Comparison of ENCODE assay signal across 12 mouse cellular contexts in the genomic region with DNA sequence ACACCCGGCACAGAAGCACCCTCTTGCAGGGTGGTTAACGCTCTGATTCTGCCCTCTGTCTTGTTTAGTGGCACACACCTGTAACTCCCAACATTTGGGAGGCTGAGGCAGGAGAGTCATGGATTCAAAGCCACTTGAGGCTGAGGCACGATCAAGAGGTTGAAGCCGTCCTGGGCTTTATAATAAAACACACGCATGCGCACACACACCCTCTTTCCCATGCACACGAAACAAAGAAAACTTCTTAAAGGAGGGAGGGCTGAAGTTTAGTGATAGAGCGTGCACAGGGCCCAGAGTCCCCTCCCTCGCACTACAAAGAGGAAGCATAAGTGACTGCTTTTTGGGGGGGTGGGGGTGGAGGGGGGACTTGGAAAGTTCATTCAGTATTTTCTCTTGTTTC. TPM values are rescaled to one million over a fixed set of nuclear protein-coding genes. Genes with fewer than 3 reads are reported as not detected.
DNase-seq lines count a peak whose midpoint lies in the region; ATAC-seq and TF ChIP-seq lines count a peak whose summit lies in the region.
"Had no signal": no experiment of that assay in that cellular context is flagged by ENCODE, and none has a peak within 500 bp of the region (broad histone marks: within the 10 kb centered on the region; RNA-seq: fewer than 3 reads in every experiment).

No protein-coding gene starts in this region.

- H3K4me2 ChIP-seq in stomach, embryonic 16.5 days (ENCODE audit: low read depth, low read length) = no peak overlapping the region
- H3K4me2 ChIP-seq: heart, embryonic 11.5 days; hindbrain, embryonic 12.5 days had no signal

- 63% methylated on average over 9 of the region's 9 CpGs for WGBS in stomach, embryonic 16.5 days

- no peaks in the 10 kb centered on the region for H3K27me3 ChIP-seq in ES-Bruce4 (ENCODE audit: control insufficient read depth, insufficient read depth, low read length, poor library complexity, severe bottlenecking)
- H3K27me3 ChIP-seq in stomach, embryonic 16.5 days (ENCODE audit: control insufficient read depth, insufficient read depth, low read length) = no peaks in the 10 kb centered on the region
- H3K27me3 ChIP-seq: hindbrain, embryonic 12.5 days had no signal

- H3K27ac ChIP-seq in ES-Bruce4 (ENCODE audit: insufficient read depth, low read length) = peak overlapping the region; percentile 74
- peak overlapping the region; percentile 46 for H3K27ac ChIP-seq in stomach, embryonic 16.5 days (ENCODE audit: low read length)
- H3K27ac ChIP-seq: hindbrain, embryonic 12.5 days had no signal

- no peak for TF ChIP-seq CTCF in ES-Bruce4 (IDR thresholded peaks at IDR 0.05; ENCODE audit: low read depth, low read length)

- H3K9ac ChIP-seq in ES-Bruce4 (ENCODE audit: low read depth, poor library complexity, severe bottlenecking) = no peak overlapping the region
- H3K9ac ChIP-seq in stomach, embryonic 16.5 days (ENCODE audit: low read length) = 0 out of 2 replicates have a peak overlapping the region, but pooled peaks have one; percentile 19
- H3K9ac ChIP-seq: hindbrain, embryonic 12.5 days had no signal

- H3K9me3 ChIP-seq in ES-Bruce4 (replicated peaks; ENCODE audit: control insufficient read depth, insufficient read depth, low read length, poor library complexity, severe bottlenecking) = no peaks in the 10 kb centered on the region
- no peaks in the 10 kb centered on the region for H3K9me3 ChIP-seq in stomach, embryonic 16.5 days (replicated peaks; ENCODE audit: control insufficient read depth, low read length)
- H3K9me3 ChIP-seq: hindbrain, embryonic 12.5 days had no signal

- DNase-seq in 416B (ENCODE audit: low read depth) = peak; percentile 36
- peak; percentile 40 for DNase-seq in induced T-regulatory cell, adult 2 months (ENCODE audit: low read depth)
- DNase-seq in yolk sac, embryonic 10.5 days (ENCODE audit: low spot score) = no peak
- no peak for DNase-seq in natural killer cell, adult 2 months (ENCODE audit: low spot score in 2 of 2)
- DNase-seq in kidney, postnatal 4 days = no peak
- DNase-seq: adrenal gland, adult 8-10 months; cerebellum, adult 2 months; kidney, postnatal 10 days had no signal

- TF ChIP-seq EP300 in ES-Bruce4 (IDR thresholded peaks at IDR 0.05; ENCODE audit: insufficient read depth, low read depth, low read length) = no peak

- TF ChIP-seq POLR2A in ES-Bruce4 (IDR thresholded peaks at IDR 0.05; ENCODE audit: insufficient read depth, low read length) = no peak

- ATAC-seq in stomach, embryonic 16.5 days (ENCODE audit: insufficient read depth, low FRiP score) = no peak

- peaks cover 26% of the 10 kb centered on the region for H3K36me3 ChIP-seq in ES-Bruce4 (ENCODE audit: control insufficient read depth, insufficient read depth, low read length, poor library complexity, severe bottlenecking)
- peaks cover 24% of the 10 kb centered on the region for H3K36me3 ChIP-seq in stomach, embryonic 16.5 days (ENCODE audit: control insufficient read depth, insufficient read depth, low read length)

- no peak overlapping the region for H3K4me3 ChIP-seq in ES-Bruce4 (ENCODE audit: low read depth, low read length)
- no peak overlapping the region for H3K4me3 ChIP-seq in stomach, embryonic 16.5 days (replicated peaks; ENCODE audit: low read length)
- H3K4me3 ChIP-seq: hindbrain, embryonic 12.5 days had no signal

- peaks cover 23% of the 10 kb centered on the region for H3K4me1 ChIP-seq in ES-Bruce4 (ENCODE audit: control insufficient read depth, insufficient read depth, low read length)
- peaks cover 18% of the 10 kb centered on the region; the same call in 1 of the 2 replicates for H3K4me1 ChIP-seq in stomach, embryonic 16.5 days (ENCODE audit: control insufficient read depth, insufficient read depth, low read length)
- H3K4me1 ChIP-seq: hindbrain, embryonic 12.5 days had no signal

RNA-seq across cellular contexts. Expression of a gene that starts 14.6 kb away (rescaled TPM):
- polyA plus RNA-seq in ES-Bruce4 (2011; ENCODE audit: insufficient read depth, insufficient read length, low read depth, missing spikeins) = 2.8 and 3.4 TPM in 2 replicates
- polyA plus RNA-seq in stomach, embryonic 16.5 days (2015; fragmentation: Nextera tagmentation; extraction: Ambion mirVana) = 3.7 and 3.8 TPM in 2 replicates

RNA-seq across cellular contexts. Expression of a gene that starts 27.2 kb away (rescaled TPM):
- 228 and 231 TPM in 2 replicates for polyA plus RNA-seq in ES-Bruce4 (2011; ENCODE audit: insufficient read depth, insufficient read length, low read depth, missing spikeins)
- polyA plus RNA-seq in stomach, embryonic 16.5 days (2015; fragmentation: Nextera tagmentation; extraction: Ambion mirVana) = 130 and 143 TPM in 2 replicates

RNA-seq across cellular contexts. Expression of a gene that starts 43.7 kb away (rescaled TPM):
- 777 and 842 TPM in 2 replicates for polyA plus RNA-seq in ES-Bruce4 (2011; ENCODE audit: insufficient read depth, insufficient read length, low read depth, missing spikeins)
- 439 and 586 TPM in 2 replicates for polyA plus RNA-seq in stomach, embryonic 16.5 days (2015; fragmentation: Nextera tagmentation; extraction: Ambion mirVana)

RNA-seq across cellular contexts. Expression of a gene that starts 50.3 kb away (rescaled TPM):
- 0.99 TPM in 1 of 2 replicates, not detected in the other for polyA plus RNA-seq in ES-Bruce4 (2011; ENCODE audit: insufficient read depth, insufficient read length, low read depth, missing spikeins)
- not detected in 2 replicates for polyA plus RNA-seq in stomach, embryonic 16.5 days (2015; fragmentation: Nextera tagmentation; extraction: Ambion mirVana)
- polyA plus RNA-seq: heart, embryonic 11.5 days had no signal

RNA-seq across cellular contexts. Expression of a gene that starts 58.0 kb away (rescaled TPM):
- polyA plus RNA-seq in ES-Bruce4 (2011; ENCODE audit: insufficient read depth, insufficient read length, low read depth, missing spikeins) = 2.5 and 2.8 TPM in 2 replicates
- 0.35 and 0.74 TPM in 2 replicates for polyA plus RNA-seq in stomach, embryonic 16.5 days (2015; fragmentation: Nextera tagmentation; extraction: Ambion mirVana)

Comparison
In these comparisons a context has a peak if more than half of its experiments do, and no peak if none do; other contexts are left out.
1. DNase-seq: peak in 416B (single experiment) and induced T-regulatory cell, adult 2 months (single experiment); none in yolk sac, embryonic 10.5 days (single experiment), natural killer cell, adult 2 months (0 of 2) and kidney, postnatal 4 days (0 of 2).